Mouse (Mus musculus) hindbrain, embryonic 15.5 days (tissue): ENCODE results near the gene Brd3os. TPM values are rescaled to one million over a fixed set of nuclear protein-coding genes. Genes with fewer than 3 reads are reported as not detected.
A peak's percentile ranks its signal among the peaks of the same experiment; 100 is the strongest.

ENCODE experiments used
- ATAC-seq: fragments of 200-750 bp; cut with Nextera tagmentation; 2 replicates; pipeline ENCODE4 v1.8.0; 2017; ENCODE audit warnings: low read depth, moderate number of reproducible peaks, moderate TSS enrichment; ENCODE audit not compliant: low FRiP score
- H3K27ac ChIP-seq: fragments of 300-500 bp; sonication (generic); replicated peaks from 2 replicates; pipeline ENCODE4 v1.5.1; 2015; ENCODE audit warnings: mild to moderate bottlenecking, inconsistent platforms
- H3K27me3 ChIP-seq: fragments of 300-500 bp; sonication (generic); 2 replicates; pipeline ENCODE4 v1.6.1; 2015; ENCODE audit warnings: control low read depth, inconsistent platforms
- H3K36me3 ChIP-seq: fragments of 300-500 bp; sonication (generic); 2 replicates; pipeline ENCODE4 v1.6.1; 2015; ENCODE audit warnings: control low read depth, inconsistent platforms
- H3K4me1 ChIP-seq: fragments of 300-500 bp; sonication (generic); replicated peaks from 2 replicates; pipeline ENCODE4 v1.6.1; 2015; ENCODE audit warnings: control low read depth, inconsistent platforms
- H3K4me2 ChIP-seq: fragments of 300-500 bp; sonication (generic); 2 replicates; pipeline ENCODE4 v1.6.1; 2015; ENCODE audit warnings: moderate library complexity, mild to moderate bottlenecking, inconsistent platforms
- H3K4me3 ChIP-seq: fragments of 300-500 bp; sonication (generic); 2 replicates; pipeline ENCODE4 v1.5.1; 2015; ENCODE audit warnings: mild to moderate bottlenecking, inconsistent platforms
- H3K9ac ChIP-seq: fragments of 300-500 bp; sonication (generic); 2 replicates; pipeline ENCODE4 v1.6.1; 2015; ENCODE audit warnings: inconsistent platforms
- H3K9me3 ChIP-seq: fragments of 300-500 bp; sonication (generic); 2 replicates; pipeline ENCODE4 v1.6.1; 2016; ENCODE audit warnings: control low read depth, inconsistent platforms
- WGBS: fragments of 180-500 bp; shearing (Covaris S2); methylation state at CpG from one replicate; pipeline ENCODE4 v1.1.7; 2015; 5-methylcytosine and 5-hydroxymethylcytosine counted together
- polyA plus RNA-seq: library from polyadenylated mRNA; unstranded; fragments of >200 nt; fragmentation: Nextera tagmentation; extraction: Ambion mirVana; gene quantifications from 2 replicates; pipeline ENCODE4 v1.2.1, GENCODE M21; 2015

The Brd3os gene
- 40.0 and 44.6 TPM in 2 replicates for polyA plus RNA-seq

GRCm38 (mm10) chr2:27441767-27442707 lies at the start of gene Brd3os:
Brd3os (plus strand) TSS chr2:27442324.
- no peaks in the 10 kb centered on the region for H3K27me3 ChIP-seq
- 1% methylated on average over 36 of the region's 36 CpGs for WGBS
- ATAC-seq = peak; percentile 91

DNA sequence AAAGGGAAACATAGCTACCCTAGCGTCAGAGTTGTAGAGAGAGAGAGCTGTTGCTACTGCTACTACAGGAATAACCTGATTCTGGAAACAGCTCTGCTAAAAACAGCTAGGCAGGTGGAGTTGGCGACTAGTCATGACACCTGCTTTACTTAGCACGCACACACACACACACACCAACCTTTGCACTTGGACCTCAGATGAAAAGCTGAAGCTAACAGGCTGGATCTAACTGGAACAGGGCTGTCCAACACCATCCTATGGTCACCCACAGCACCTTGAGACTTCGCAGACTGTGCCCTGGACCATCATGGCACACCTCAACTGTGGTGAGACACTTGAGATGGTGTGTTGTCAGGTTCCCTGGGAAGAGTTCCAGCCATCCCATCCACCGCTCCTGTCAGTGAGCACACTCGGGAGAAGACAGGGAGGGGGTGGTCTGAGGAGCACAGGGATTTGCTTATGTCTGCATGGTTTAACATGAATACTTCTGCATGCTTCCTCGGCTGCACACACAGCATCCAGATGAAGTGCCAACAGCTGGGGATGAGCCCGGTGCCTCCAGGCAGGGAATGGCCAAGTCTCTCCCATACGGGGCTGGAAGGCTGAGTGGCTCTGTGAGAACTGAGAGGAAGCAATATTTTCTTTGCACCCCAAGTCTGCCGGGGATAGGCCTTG lies 47.8 kb upstream of the Brd3os start:
- Histone ChIP-seq H3K4me2 (no peak overlapping the region), H3K4me1 (peaks cover 66% of the 10 kb centered on the region), H3K4me3 (no peak overlapping the region), H3K36me3 (no peaks in the 10 kb centered on the region), H3K9ac (no peak overlapping the region), H3K27me3 (no peaks in the 10 kb centered on the region), H3K27ac (peak overlapping the region; percentile 31), H3K9me3 (no peaks in the 10 kb centered on the region)
- 48% methylated on average over 10 of the region's 10 CpGs for WGBS
- ATAC-seq = peak; percentile 46; the same call in 1 of the 2 replicates

More at GRCm38 (mm10) chr2:27441767-27442707, at the start of gene Brd3os:
- H3K27ac ChIP-seq = peak within 1 kb of the TSS; percentile 80
- peaks cover 14% of the 10 kb centered on the region for H3K36me3 ChIP-seq
- peak within 1 kb of the TSS; percentile 68 for H3K4me3 ChIP-seq
- H3K9ac ChIP-seq = peak within 1 kb of the TSS; percentile 64
- H3K4me2 ChIP-seq = peak within 1 kb of the TSS; percentile 79
- peaks cover 20% of the 10 kb centered on the region for H3K4me1 ChIP-seq
- no peaks in the 10 kb centered on the region for H3K9me3 ChIP-seq

- WGBS = 50% methylated on average over 17 of the region's 17 CpGs
- H3K4me1 ChIP-seq = peaks cover 46% of the 10 kb centered on the region
- ATAC-seq = no peak
These were observed 45.3 kb upstream of the Brd3os start for GRCm38 (mm10) chr2:27396656-27397440.

GRCm38 (mm10) chr2:27400083-27400482 lies 42.0 kb upstream of the Brd3os start:
- no peak for ATAC-seq
- 93% methylated on average over 2 of the region's 2 CpGs for WGBS
- Histone ChIP-seq H3K27me3 (no peaks in the 10 kb centered on the region), H3K4me1 (peaks cover 42% of the 10 kb centered on the region), H3K27ac (no peak overlapping the region), H3K9me3 (no peaks in the 10 kb centered on the region), H3K4me3 (no peak overlapping the region), H3K4me2 (no peak overlapping the region), H3K36me3 (no peaks in the 10 kb centered on the region), H3K9ac (no peak overlapping the region)

More at GRCm38 (mm10) chr2:27396656-27397440, 45.3 kb upstream of the Brd3os start:
- Histone ChIP-seq H3K4me2 (no peak overlapping the region), H3K27ac (peak overlapping the region; percentile 80), H3K9me3 (no peaks in the 10 kb centered on the region), H3K27me3 (no peaks in the 10 kb centered on the region), H3K9ac (no peak overlapping the region), H3K4me3 (no peak overlapping the region), H3K36me3 (no peaks in the 10 kb centered on the region)

- WGBS = 91% methylated on average over 2 of the region's 2 CpGs
These were observed 40.6 kb upstream of the Brd3os start for GRCm38 (mm10) chr2:27401544-27401943.

GRCm38 (mm10) chr2:27404375-27405093 lies 37.6 kb upstream of the Brd3os start:
- Histone ChIP-seq H3K4me1 (peaks cover 40% of the 10 kb centered on the region), H3K9ac (no peak overlapping the region), H3K36me3 (no peaks in the 10 kb centered on the region), H3K9me3 (no peaks in the 10 kb centered on the region), H3K4me2 (no peak overlapping the region), H3K4me3 (no peak overlapping the region), H3K27me3 (no peaks in the 10 kb centered on the region), H3K27ac (no peak overlapping the region)
- 46% methylated on average over 6 of the region's 6 CpGs for WGBS
- ATAC-seq = no peak

More at GRCm38 (mm10) chr2:27401544-27401943, 40.6 kb upstream of the Brd3os start:
- Histone ChIP-seq H3K36me3 (no peaks in the 10 kb centered on the region), H3K9me3 (no peaks in the 10 kb centered on the region), H3K4me2 (no peak overlapping the region), H3K27me3 (no peaks in the 10 kb centered on the region), H3K9ac (no peak overlapping the region), H3K4me3 (no peak overlapping the region), H3K27ac (no peak overlapping the region), H3K4me1 (peaks cover 27% of the 10 kb centered on the region)
- no peak for ATAC-seq

DNA sequence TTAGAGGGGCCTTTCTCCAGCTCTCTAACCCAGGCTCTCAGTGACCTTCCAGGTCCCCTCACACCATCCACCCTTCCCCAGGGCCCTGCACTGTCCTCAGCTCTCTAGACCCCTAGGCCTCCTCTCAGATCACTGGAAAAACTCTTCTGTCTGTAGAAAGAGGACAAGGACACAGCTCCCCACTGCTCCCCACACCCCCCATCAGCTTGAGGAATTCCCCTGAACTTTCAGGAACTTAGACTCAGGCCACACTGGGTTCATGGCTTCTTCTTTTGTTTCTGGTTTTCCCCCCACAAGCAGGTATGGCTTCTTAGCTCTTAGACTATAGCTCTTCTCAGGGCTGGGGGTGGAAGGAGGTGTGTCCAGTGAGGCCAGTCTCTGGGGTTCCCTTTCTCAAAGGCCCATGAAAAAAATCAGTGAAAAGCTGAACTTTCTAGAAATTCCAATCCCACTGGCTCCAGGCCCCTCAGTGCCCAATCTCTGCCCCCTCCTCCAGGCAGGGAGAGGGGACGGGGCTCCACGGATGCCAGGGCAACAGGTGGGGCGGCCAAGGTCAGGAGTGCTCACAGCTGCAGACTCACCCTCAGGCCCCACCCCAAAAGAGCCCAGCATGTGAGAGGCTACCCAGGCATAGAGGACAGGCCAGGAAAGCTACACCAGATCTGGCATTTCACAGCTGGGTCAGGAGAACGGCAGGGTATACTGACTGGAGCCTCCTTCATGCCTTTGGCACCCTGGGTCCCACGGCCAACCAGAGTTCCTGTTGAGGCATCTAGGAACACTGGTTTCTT lies 36.8 kb upstream of the Brd3os start:
- Histone ChIP-seq H3K36me3 (no peaks in the 10 kb centered on the region), H3K4me3 (no peak overlapping the region), H3K4me1 (peaks cover 41% of the 10 kb centered on the region), H3K27me3 (no peaks in the 10 kb centered on the region), H3K9me3 (no peaks in the 10 kb centered on the region), H3K9ac (no peak overlapping the region), H3K4me2 (no peak overlapping the region), H3K27ac (no peak overlapping the region)
- 63% methylated on average over 5 of the region's 5 CpGs for WGBS
- no peak for ATAC-seq

DNA sequence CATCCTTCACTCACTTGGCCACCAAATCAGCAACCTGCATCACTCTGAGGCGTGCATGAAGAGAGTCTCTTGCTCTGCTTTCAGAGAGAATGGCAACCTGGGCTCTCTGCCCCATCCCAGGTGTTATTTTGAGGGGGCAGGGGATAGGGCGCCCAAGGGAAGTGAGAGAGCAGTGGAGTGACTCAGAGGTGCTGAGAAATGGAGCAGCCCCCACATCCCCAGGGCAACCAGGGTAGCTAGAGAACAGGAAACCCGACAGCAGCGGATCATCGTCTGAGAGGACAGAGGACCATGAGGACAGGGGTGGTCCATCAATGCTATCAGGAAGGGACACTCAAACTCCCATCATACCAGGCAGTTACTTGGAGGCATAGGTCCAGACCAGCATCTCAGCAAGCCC lies 35.2 kb upstream of the Brd3os start:
- Histone ChIP-seq H3K9ac (no peak overlapping the region), H3K4me3 (no peak overlapping the region), H3K4me1 (peaks cover 48% of the 10 kb centered on the region), H3K27ac (no peak overlapping the region), H3K4me2 (no peak overlapping the region), H3K27me3 (no peaks in the 10 kb centered on the region), H3K36me3 (no peaks in the 10 kb centered on the region), H3K9me3 (no peaks in the 10 kb centered on the region)
- no peak for ATAC-seq
- WGBS = 89% methylated on average over 5 of the region's 5 CpGs

GRCm38 (mm10) chr2:27408194-27408593 lies 33.9 kb upstream of the Brd3os start:
- ATAC-seq = no peak
- Histone ChIP-seq H3K36me3 (no peaks in the 10 kb centered on the region), H3K27ac (no peak overlapping the region), H3K4me3 (no peak overlapping the region), H3K9ac (no peak overlapping the region), H3K4me2 (no peak overlapping the region), H3K9me3 (no peaks in the 10 kb centered on the region), H3K4me1 (peaks cover 61% of the 10 kb centered on the region), H3K27me3 (no peaks in the 10 kb centered on the region)
- 68% methylated on average over 3 of the region's 3 CpGs for WGBS

DNA sequence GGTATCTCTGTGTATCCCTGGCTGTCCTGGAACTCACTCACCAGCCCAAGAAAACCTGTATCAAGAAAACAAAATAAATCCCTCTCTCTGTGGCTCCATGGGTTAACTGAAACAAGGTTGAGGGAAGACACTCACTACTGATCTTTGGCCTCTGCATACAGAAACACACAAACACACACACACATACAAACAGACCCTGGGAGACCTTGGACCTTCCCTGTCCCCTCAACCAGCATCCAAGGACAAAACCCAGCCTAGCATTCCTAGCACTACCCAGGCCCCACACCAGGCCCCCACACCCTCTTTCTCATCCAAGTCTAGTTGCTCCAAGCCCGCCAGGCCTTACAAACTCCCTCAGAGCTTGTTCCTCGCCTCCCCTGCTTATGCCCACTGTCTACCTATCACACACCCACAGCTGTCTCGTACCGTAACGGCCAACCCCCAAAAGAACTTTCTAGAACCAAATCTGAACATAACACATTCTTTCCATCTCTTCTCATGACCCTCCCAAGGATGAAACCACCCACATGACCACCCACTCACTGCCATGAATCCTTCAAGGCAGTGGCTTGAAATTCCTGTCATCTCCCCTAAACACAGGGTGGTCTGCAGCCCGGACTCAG lies 31.5 kb upstream of the Brd3os start:
- Histone ChIP-seq H3K27ac (no peak overlapping the region), H3K9ac (no peak overlapping the region), H3K36me3 (no peaks in the 10 kb centered on the region), H3K9me3 (no peaks in the 10 kb centered on the region), H3K4me3 (no peak overlapping the region), H3K4me1 (peaks cover 68% of the 10 kb centered on the region), H3K27me3 (no peaks in the 10 kb centered on the region), H3K4me2 (no peak overlapping the region)
- WGBS = 82% methylated on average over 6 of the region's 6 CpGs
- ATAC-seq = no peak
